Mouse (Mus musculus) liver, adult 2 months (tissue): ENCODE results near the gene Olfr1395.

Experiments used
- CTCF ChIP-seq: fragments of 200-500 bp; IDR thresholded peaks from 2 replicates; pipeline ENCODE4 v1.5.1; 2011; ENCODE audit warnings: low read depth, low read length, control low read depth
- POLR2A ChIP-seq: fragments of 200-500 bp; IDR thresholded peaks from 2 replicates; pipeline ENCODE4 v1.6.1; 2011; ENCODE audit warnings: low read length, control low read depth; ENCODE audit not compliant: insufficient read depth; ENCODE audit errors: extremely low read depth

GRCm38 (mm10) chr11:49111000-49111399, 31.1 kb upstream of the Olfr1395 start:
- TF ChIP-seq CTCF (no peak), POLR2A (no peak)
